Mouse (Mus musculus) common myeloid progenitor, adult 5-6 weeks (primary cell): ENCODE results near the gene Zbtb44. TPM values are rescaled to one million over a fixed set of nuclear protein-coding genes. Genes with fewer than 3 reads are reported as not detected.
A peak's percentile ranks its signal among the peaks of the same experiment; 100 is the strongest.

Experiments
- ATAC-seq: replicated peaks from 2 replicates; pipeline ENCODE4 v1.8.0; 2016; ENCODE audit warnings: low read depth, mild to moderate bottlenecking, moderate TSS enrichment, inconsistent platforms; ENCODE audit not compliant: poor library complexity, severe bottlenecking
- total RNA-seq: library from RNA; stranded (forward); fragments of 200-1000, 187-1606 nt; gene quantifications from 2 replicates; pipeline ENCODE4 v1.2.3, GENCODE M21; 2017

Gene Zbtb44
- total RNA-seq, result 21.8 and 32.8 TPM in 2 replicates

DNA sequence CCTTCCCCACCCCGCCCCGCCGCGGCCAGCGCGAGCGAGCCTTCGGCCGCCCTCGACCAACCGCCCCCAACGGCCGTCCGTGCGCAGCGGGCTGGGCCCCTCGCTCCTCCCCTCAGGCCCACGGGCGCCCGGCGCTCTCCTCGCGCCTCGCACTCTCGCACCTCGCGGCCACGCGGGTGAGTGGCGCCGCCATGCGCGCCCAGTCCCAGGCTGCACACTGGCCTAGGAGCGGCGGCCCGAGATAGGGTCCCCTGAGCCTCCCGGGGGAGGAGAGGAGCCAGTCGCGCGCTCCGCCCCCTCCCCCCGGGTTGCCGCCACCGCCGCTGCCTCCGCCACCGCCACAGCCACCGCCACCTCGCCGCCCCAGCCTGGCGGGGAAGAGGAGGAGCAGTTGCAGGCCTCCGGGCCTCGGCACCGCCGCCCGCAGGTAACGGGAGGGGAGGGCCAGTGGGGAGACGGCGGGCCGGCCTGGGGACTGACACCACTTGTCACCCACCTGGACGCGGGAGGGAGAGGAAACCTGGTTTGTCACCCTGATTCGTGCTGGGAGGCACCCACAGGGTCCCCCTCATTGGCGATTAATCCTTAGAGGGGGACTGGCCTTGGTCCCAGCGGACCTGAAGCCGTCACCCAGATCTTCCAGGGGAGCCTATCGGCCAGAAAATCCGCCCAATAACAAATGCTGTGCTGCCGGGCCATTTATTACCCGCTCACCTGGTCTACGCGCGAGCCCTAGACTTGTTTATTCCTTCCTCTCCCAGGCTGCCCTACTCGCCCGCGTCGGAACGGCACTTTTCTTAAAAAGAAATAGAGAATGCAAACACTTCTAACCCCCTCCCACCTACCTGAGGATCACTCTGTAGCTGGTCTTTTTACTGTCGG, at the start of gene Zbtb44:
Gene Zbtb44, plus strand, starts transcription at position 113 of the 882 bp plus-strand sequence.
- ATAC-seq, result peak; percentile 57

DNA sequence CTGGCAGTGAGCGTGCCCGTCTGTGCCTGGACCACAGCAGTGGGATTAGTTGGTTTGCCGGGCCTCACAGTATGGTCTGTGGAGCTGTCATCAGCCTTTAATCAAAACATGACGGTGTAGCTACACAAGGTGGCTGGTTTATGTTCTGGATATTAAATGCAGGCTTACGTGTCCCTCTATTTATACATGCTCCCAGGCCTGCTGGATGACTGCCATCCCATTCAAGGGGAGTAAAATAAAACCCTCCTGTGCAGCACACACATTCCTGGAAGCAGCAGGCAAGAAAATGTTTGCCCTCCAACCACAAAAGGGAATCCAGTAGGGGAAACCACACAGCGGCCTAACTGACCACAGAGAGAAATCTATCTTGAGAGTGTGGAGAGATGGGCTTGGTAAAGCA, 44.7 kb upstream of the Zbtb44 start:
- ATAC-seq, result peak; percentile 45; the same call in 1 of the 2 replicates

DNA sequence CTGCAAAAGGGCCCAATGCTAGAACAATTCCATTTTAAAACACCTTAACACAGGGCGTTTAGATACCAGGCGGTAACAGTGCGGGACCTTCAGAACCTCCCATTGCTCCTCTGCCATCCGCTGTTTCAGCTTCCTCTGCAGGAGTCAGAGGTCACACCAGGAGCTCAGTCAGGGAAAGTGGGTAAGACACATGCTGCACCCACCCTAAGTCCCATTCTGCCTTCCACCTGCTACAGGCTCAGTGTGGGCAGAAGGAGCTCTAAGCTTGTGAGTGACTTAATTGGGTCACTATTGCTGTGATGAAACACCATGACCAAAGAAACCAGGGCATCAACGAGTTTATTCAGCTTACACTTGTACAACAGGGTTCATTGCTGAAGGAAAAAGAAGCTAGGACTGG, 37.3 kb upstream of the Zbtb44 start:
- ATAC-seq, result no peak

DNA sequence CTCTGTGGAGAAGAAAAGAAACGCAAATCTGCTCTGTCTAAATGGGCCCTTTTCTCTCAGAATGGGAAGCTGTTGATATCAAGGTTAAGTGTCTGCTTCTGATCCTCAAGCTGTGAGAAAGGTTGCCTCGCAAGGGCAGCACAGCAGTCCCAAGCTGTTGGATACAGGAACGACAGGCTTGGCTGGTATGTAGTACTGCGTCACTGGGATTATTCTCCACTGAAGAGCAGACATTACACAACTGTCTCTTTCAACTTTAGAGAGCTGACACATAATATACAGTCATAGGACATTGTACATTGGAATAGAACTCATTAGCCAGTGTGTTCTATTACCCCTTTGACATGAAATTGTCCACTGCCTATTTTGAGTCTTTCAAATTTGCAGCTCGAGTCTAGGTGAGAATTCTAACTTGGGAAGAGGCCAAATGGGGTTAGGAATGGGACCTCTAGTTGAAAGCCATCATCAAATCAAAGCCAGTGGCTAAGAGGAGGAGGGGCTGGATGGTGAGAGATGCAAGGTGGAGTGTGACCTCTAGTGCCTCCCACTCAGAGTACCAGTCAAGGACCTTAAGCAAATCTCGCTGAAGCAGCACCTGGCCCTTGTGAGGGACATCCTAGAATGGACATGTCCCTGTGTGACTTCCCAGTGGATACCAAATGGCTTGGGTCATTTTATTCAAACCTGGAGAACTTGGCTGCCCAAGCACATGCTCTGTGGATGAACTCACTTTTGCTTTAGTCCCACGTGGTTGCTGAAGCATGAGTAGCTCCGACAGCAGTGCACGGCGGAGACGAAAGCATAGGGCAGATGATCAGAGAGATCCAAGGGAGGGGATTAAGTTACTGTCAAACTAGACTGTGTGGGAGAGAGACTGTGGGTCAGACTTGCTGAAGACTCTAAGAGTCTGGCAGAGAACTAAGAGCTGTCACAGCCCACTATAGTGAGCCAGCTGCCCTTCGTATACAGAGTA, 33.6 kb upstream of the Zbtb44 start:
- ATAC-seq, result no peak

DNA sequence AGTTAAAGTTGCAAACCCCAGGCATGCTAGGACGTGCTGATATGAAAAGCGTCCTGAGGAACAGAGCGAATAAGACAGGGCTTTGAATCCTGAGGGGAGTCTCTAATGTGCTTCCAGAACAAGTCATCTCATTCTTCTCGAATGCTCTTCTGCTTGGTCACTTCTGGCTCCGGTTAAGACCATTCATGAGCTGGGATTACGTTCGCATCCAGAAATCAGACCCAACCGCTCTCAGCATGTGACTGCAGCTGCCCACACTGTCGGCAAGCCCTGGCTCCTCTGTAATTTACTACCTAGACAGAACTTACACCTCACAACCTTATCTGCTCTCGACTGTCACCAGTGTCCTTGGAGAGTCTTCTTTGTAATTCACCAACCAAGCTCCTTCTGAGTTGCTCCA, 29.8 kb upstream of the Zbtb44 start:
- ATAC-seq, result no peak

DNA sequence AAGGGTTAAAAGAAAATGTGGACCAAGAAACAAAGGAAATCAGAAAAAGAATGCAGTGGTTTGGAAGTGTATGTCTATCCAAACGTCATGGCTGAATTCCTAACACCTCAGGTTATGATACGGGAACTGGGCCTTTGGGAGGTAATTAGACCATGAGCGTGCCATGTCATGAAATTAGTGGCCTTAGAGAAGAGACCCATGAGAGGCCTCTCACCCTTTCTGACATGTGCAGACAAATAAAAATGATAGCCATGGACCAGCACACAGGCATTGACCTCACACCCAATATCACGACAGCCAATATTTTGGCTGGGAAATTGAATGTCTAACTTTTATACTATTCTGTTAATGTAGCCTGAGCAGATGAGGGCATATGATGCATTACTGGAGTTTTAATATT, 27.9 kb upstream of the Zbtb44 start:
- ATAC-seq, result no peak

DNA sequence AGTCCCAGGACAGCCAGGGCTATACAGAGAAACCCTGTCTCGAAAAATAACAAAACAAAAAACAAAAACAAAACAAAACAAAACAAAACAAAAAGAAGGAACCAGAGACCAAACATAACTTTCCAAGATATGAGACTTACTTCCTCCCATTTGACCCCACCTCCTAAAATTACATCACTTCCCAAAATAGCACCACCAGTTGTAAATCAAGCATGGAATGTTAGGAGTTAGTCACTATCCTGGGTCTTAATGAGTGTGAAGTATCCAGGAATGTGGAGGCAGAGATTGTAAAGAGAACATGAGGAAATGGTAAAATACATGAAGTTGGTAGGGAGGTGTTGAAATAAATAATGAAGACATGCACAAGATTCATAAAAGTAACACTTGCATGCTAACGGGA, 21.1 kb upstream of the Zbtb44 start:
- ATAC-seq, result 0 out of 2 replicates have a peak, but pooled peaks have one; percentile 36

DNA sequence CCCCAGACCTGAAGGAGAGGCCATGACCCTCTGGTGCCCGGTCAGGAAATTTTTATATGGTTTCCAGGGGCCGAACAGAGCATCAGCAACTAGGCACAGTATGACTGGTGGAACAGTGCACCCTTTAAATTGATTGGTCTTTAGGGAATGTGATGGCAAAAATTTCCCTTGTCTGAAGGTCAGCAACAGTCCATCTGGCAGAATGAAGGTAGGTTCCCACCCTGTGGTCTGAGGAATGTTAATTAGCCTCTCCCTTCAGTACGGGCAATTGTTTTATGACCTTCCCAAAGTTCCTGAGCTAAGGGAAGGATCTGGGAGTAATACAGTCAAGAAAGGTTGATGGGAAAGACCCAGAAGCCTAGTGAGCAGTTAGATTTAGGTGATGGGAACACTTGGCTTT, 20.4 kb upstream of the Zbtb44 start:
- no peak for ATAC-seq

DNA sequence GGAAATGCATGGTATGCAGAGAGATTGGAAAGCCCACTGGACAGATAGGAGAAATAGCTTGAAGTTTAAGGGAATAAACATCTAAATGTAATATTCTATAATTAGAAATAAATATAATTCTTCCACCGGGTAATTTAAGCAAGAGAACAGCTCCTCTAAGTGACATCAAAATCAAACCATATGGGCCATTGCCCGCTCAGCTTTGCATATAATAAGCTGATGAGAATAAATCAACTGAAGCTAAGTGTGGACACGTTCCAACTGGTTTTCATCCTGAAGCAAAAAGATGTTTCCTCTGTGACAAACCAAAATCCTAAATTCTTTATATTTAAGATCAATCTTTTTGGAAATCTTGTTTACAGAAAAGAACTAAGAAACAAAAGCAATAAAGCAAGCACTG, 19.7 kb upstream of the Zbtb44 start:
- ATAC-seq, result no peak

DNA sequence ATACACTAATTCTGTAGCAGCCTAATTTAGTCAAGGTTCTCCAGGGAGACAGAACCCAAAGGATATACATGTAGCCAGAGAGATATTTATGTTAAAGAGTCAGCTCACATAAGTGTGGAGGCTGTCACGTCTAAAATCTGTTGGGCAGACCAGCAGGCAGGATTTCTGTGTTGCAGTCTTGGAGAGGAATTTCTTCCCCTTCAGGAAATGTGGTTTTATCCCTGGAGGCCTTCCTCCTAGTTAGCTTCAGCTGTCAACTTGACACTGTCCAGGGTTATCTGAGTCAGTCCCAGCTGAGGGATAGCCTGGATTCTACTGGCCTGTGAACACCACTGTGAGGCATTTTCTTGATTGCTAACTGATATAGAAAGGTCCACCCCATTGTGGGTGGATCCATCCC, 18.9 kb upstream of the Zbtb44 start:
- ATAC-seq, result no peak

DNA sequence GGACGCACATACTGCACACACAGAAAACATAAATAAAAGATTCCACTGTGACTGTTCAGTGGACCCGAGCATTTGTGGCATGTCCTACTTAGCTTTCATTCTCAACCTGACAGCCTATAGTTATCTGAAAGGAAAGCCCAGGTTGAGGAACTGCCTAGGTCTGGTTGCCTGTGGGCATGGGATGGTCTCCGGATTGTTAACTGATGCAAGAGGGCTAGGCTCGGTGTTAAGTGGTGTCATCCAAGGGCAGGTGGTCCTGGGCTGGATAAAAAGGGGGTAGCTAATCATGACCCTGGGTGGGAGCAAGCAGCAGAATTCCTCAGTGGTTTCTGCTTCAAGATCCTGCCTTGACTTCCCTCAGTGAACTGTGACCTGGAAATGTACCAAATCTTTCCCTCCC, 17.8 kb upstream of the Zbtb44 start:
- ATAC-seq, result no peak

DNA sequence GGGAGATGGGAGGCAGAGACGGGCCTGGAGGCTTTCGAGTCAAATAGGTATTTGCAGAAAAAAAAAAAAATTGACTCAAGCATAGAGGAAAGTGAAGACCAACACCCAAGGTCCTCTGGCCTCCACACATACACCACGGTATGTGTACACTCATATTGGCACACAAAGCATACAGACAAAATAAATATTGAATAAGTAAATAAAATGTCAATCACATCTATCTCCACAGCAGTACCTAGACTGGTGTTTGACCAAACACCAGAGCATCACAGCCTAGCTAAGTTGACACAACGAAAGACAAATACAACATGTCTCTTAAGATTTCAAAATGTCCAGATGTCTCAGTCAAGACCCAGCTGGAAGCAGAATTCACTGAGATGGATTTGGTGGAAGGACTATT, 17.0 kb upstream of the Zbtb44 start:
- no peak for ATAC-seq

DNA sequence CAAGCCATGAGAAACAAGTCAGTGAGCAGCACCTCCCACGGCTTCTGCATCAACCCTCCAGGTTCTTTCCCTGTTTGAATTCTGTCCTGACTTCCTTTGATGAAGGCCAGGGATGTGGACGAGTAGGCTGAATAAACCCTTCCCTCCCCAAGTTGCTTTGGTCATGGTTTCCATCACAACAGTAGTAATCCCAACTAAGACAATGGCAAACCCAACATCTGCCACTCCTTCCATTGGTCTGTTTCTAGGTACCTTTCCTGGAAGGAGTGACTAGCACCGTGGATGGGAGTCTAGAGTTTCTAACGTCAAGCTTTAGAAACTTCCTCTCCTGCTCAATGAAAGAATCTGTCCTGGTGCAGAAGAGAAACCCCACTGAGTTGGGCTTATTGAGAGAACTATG, 12.8 kb upstream of the Zbtb44 start:
- ATAC-seq, result no peak

DNA sequence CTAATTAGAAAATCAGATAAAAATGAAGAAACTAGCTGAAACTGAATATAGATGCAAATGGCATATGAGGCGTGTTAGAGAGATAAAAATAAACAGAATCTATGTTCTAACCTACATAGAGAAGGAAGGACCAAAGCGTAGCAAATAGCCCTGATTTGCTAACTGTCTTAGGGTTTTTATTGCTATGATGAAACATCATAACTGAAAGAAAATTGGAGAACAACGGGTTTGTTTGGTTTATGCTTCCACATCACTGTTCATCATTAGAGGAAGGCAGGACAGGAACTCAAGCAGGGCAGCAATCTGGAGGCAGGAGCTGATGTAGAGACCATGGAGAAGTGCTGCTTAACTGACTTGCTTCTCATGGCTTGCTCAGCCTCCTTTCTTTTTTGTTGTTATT, 12.3 kb upstream of the Zbtb44 start:
- 0 out of 2 replicates have a peak, but pooled peaks have one; percentile 36 for ATAC-seq

DNA sequence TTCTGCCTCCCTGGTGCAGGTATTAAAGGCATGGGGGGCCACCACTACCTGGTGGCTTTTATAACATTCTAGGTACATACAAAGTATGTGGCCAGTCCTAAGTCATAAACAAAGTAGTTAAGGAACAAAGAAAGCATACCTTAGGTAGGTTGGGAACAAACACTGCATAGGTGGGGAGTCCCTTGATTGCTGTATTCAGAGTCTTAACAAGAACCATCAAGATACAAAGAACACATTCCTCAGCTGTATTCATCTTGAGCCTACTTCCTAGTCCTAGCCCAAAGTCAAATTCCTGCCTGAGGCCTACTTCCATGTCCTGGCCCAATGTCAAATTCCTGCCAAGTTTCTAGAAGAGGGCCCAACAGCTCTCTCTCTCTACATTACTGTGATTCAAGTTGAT, 11.7 kb upstream of the Zbtb44 start:
- no peak for ATAC-seq

DNA sequence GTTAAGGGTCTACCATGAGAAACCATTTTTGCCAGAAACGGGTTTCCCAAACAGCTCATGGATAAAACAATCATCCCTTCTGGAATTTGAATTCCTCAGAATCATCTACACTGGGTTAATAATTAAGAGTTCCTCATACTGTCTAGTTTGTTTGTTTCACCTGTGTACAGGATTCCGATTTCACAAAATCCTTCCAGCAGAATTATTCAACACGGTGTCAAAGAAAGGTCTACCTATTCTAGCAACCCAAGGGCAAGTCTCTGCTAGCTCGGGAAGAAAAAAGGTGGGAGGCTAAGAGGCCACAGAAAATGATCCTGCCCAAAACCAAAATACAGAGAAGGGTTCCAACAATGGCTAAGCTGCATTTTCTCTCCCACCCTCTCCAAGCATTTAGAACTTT, 2.2 kb upstream of the Zbtb44 start:
- ATAC-seq, result no peak

DNA sequence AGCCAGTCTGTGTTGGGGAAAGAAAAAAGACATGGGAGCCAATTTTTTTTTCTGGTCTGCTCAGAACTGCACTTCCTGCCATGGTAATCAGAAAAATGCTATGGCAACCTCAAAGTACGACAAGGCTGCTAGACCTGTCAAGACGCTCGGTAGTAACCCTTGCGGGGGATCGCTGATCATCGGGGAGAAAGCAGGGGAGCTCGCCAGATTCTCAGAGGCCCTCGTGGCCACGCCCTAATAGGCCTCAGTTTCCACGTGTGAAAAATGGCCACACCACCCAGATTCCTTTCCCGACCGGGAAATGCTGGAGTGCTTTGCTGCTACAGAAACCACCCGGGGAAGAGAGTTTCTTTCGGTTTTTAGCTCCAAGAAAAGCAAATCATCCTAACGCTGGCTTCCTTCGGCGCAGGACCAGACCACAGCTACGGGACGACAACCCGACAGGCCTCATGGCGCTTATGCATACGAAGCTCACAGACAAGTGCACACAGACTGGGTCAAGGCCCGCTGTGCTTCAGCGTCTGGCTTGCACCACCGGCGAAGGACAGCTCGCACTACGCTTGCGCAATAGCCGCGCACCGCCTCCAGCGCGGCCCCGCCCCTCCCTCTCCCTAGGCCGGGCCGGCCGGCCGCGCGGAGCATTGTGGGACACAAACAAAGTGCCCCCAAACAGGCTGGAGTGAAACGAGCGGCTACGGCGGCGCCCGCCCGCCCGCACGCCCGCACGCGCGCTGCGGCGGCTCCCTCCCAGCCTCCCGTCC, 513 bp upstream of the Zbtb44 start:
- peak; percentile 92 for ATAC-seq

DNA sequence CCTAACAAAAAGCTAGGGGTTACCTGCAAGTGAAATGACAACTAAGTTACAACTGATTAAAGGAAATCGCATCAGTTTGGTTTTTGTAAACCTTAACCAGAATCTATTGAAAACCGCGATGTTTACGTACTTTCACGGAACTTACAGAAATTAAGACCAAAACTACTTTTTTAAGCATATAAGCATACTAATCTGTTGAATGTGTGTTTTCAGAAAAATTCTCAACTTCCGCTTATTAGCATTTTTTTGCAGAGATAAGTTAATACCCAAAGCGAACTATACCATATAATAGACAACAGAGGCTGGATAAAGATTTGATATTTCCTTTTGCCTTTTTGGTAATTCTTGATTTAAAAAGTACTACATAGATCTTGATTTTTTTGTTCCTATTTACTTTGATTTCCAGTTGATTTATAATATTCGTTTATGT, 985 bp downstream of the Zbtb44 start:
- no peak for ATAC-seq

DNA sequence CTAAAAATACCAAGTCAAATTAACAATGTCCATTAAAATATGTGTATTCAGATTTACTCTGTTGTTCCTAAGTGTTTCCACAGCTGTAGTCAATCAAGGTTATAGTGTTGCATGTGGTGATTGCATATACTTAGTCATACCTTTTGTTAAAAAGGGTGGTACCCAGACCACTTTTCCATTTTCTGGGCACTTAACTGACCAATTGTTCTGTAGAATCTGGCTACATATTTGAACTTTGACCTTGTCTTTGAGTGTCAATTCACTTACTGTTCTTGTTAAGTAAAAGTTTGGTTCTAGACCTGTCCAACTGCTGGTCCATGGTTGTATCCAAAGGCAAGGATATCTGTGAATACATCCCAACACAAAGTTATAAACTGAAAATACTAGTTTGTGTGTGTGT, 2.1 kb downstream of the Zbtb44 start:
- ATAC-seq, result no peak

DNA sequence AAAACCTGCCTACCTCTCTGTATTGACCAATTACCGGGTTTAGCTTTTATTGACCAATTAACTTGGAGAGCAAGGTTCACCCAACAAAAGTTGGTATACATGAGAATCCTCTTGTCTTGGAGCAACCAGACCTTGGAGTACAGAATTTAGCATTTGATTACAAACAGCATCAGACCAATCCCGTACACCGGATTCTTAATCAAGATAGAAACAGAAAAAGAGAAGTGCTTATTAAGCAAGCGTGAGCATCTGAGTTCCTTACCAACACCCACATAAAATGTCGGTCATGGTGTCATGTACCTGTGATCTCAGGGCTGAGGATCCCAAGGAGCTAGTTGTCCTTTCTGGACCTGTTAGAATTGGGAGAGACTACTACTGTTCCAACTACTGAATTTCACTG, 19.8 kb downstream of the Zbtb44 start:
- ATAC-seq, result peak; percentile 74; the same call in 1 of the 2 replicates
